Mouse (Mus musculus) lung, postnatal 0 days (tissue): ENCODE data around the gene Prrc2b. TPM values are rescaled to one million over a fixed set of nuclear protein-coding genes. Genes with fewer than 3 reads are reported as not detected.

Experiments used
- ATAC-seq: fragments of 200-750 bp; cut with Nextera tagmentation; 2 replicates; pipeline ENCODE4 v1.8.0; 2017; ENCODE audit warnings: moderate library complexity
- DNase-seq: peaks from one replicate; pipeline ENCODE4 v3.0.0-alpha.2; 2016; ENCODE audit warnings: low spot score
- H3K27ac ChIP-seq: fragments of 300-500 bp; sonication (generic); 2 replicates; pipeline ENCODE4 v1.5.1; 2014; ENCODE audit warnings: antibody characterized with exemption, mild to moderate bottlenecking, low read length, mixed read lengths
- H3K27me3 ChIP-seq: fragments of 300-500 bp; sonication (generic); replicated peaks from 2 replicates; pipeline ENCODE4 v1.6.1; 2014; ENCODE audit warnings: low read length, mixed read lengths; ENCODE audit not compliant: insufficient read depth
- H3K36me3 ChIP-seq: fragments of 300-500 bp; sonication (generic); 2 replicates; pipeline ENCODE4 v1.6.1; 2014; ENCODE audit warnings: low read length, mixed read lengths; ENCODE audit not compliant: insufficient read depth
- H3K4me1 ChIP-seq: fragments of 300-500 bp; sonication (generic); 2 replicates; pipeline ENCODE4 v1.6.1; 2014; ENCODE audit warnings: antibody characterized with exemption, low read depth, low read length, mixed read lengths; ENCODE audit not compliant: insufficient read depth
- H3K4me2 ChIP-seq: fragments of 300-500 bp; sonication (generic); replicated peaks from 2 replicates; pipeline ENCODE4 v1.6.1; 2014; ENCODE audit warnings: low read depth, mild to moderate bottlenecking, low read length, moderate library complexity, mixed read lengths
- H3K4me3 ChIP-seq: fragments of 300-500 bp; sonication (generic); 2 replicates; pipeline ENCODE4 v1.5.1; 2014; ENCODE audit warnings: low read depth, low read length
- H3K9ac ChIP-seq: fragments of 300-500 bp; sonication (generic); replicated peaks from 2 replicates; pipeline ENCODE4 v1.6.1; 2014; ENCODE audit warnings: low read depth, mild to moderate bottlenecking
- H3K9me3 ChIP-seq: fragments of 300-500 bp; sonication (generic); 2 replicates; pipeline ENCODE4 v1.6.1; 2016; ENCODE audit warnings: low read length, mixed read lengths
- CTCF ChIP-seq: IDR thresholded peaks from 2 replicates; pipeline ENCODE4 v1.5.1; 2016; ENCODE audit warnings: antibody characterized with exemption, mild to moderate bottlenecking
- EP300 ChIP-seq: IDR thresholded peaks from 2 replicates; pipeline ENCODE4 v1.6.1; 2016; ENCODE audit warnings: antibody characterized with exemption, mild to moderate bottlenecking, control low read depth
- WGBS: fragments of 180-500 bp; shearing (Covaris S2); extraction: QIAGEN DNeasy Blood & Tissue Kit; methylation state at CpG from one replicate; pipeline ENCODE4 v1.1.7; 2014; 5-methylcytosine and 5-hydroxymethylcytosine counted together
- polyA plus RNA-seq: library from polyadenylated mRNA; unstranded; fragments of >200 nt; fragmentation: Nextera tagmentation; extraction: Ambion mirVana; gene quantifications from 2 replicates; pipeline ENCODE4 v1.2.1, GENCODE M21; 2015

Gene Prrc2b
- polyA plus RNA-seq, 1 experiment from 2014 or later: 21.2 TPM

DNA sequence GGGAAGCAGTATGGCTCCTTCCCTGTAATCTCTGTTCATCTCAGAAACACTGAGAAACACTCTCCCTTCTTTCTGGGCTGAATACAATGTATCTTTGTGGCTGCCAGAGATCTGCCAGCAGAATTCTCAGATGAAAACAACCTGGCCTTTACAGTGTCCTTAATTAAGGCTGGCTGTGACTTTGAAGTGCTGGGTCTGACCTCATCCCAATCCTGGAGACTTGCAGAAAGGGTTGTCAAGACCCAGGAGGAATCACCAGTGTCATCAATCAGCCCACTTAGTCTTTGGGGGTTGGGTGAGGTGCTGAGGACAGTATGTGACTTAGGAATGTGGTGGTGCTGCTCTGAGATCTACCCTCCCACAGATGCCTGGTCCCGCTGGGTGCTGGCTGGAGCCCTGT, 102.5 kb downstream of the Prrc2b start:
- WGBS: 79% methylated on average over 1 of the region's 1 CpGs
- no peak overlapping the region for H3K27ac ChIP-seq
- no peak for TF ChIP-seq CTCF
- no peak for TF ChIP-seq EP300
- no peaks in the 10 kb centered on the region; the same call in 1 of the 2 replicates for H3K4me1 ChIP-seq
- H3K9me3 ChIP-seq: no peaks in the 10 kb centered on the region
- ATAC-seq (peak; percentile 23), DNase-seq (peak; percentile 65)
- H3K27me3 ChIP-seq: no peaks in the 10 kb centered on the region
- H3K4me2 ChIP-seq: no peak overlapping the region
- no peak overlapping the region for H3K4me3 ChIP-seq
- no peak overlapping the region for H3K9ac ChIP-seq
- H3K36me3 ChIP-seq: peaks cover 5% of the 10 kb centered on the region; the same call in 1 of the 2 replicates

DNA sequence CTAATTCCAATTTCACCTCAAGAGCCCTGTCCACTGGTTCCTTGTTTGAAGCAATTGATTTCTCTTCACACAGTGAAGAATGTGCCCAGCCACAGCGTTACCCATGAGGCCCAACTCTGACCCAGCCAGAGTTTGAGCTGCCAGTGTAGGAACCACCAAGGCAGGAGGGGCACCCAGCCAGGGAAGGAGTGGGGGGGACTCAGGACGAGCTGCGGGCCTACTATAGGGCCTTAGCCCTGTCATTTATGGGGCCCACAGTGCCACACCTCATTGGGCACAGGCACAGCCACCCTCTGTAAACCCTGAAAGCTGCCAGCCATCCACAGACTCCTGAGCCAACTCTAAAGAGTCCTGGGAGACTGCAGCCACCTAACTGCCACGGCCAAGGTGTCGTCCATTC, 103.7 kb downstream of the Prrc2b start:
- Histone ChIP-seq H3K4me2 (no peak overlapping the region), H3K36me3 (peaks cover 5% of the 10 kb centered on the region; the same call in 1 of the 2 replicates), H3K4me1 (peaks cover 6% of the 10 kb centered on the region; the same call in 1 of the 2 replicates), H3K9me3 (no peaks in the 10 kb centered on the region), H3K9ac (no peak overlapping the region), H3K4me3 (no peak overlapping the region), H3K27me3 (no peaks in the 10 kb centered on the region), H3K27ac (no peak overlapping the region)
- DNase-seq (no peak), ATAC-seq (no peak)
- TF ChIP-seq CTCF (no peak), EP300 (no peak)
- whole genome bisulfite sequencing: 86% methylated on average over 5 of the region's 5 CpGs

- H3K4me2 ChIP-seq: no peak overlapping the region
- no peaks in the 10 kb centered on the region for H3K27me3 ChIP-seq
- DNase-seq: no peak
- H3K4me3 ChIP-seq: no peak overlapping the region
- H3K9ac ChIP-seq: no peak overlapping the region
- H3K4me1 ChIP-seq: peaks cover 9% of the 10 kb centered on the region; the same call in 1 of the 2 replicates
- ATAC-seq: no peak
- H3K36me3 ChIP-seq: peaks cover 5% of the 10 kb centered on the region; the same call in 1 of the 2 replicates
- H3K27ac ChIP-seq: no peak overlapping the region
- no peaks in the 10 kb centered on the region for H3K9me3 ChIP-seq
- WGBS: 82% methylated on average over 11 of the region's 11 CpGs
- TF ChIP-seq CTCF (no peak), EP300 (no peak)
Observed at GRCm38 (mm10) chr2:32256273-32256672, 105.4 kb downstream of the Prrc2b start.

- Histone ChIP-seq H3K36me3 (no peaks in the 10 kb centered on the region; the same call in 1 of the 2 replicates), H3K27ac (no peak overlapping the region), H3K9ac (peak overlapping the region; percentile 77), H3K27me3 (no peaks in the 10 kb centered on the region), H3K4me1 (peaks cover 9% of the 10 kb centered on the region; the same call in 1 of the 2 replicates), H3K9me3 (no peaks in the 10 kb centered on the region), H3K4me2 (peak overlapping the region; percentile 76), H3K4me3 (peak overlapping the region; percentile 80)
- ATAC-seq (no peak), DNase-seq (no peak)
- WGBS: 46% methylated on average over 6 of the region's 6 CpGs
- TF ChIP-seq EP300 (no peak), CTCF (no peak)
Observed at GRCm38 (mm10) chr2:32258887-32259533, 108.1 kb downstream of the Prrc2b start.

GRCm38 (mm10) chr2:32259657-32260417, 109.0 kb downstream of the Prrc2b start, which contains the start of gene Uck1:
Gene Uck1, minus strand, starts transcription at chr2:32260159.
- ATAC-seq (peak; percentile 97), DNase-seq (peak; percentile 95)
- Histone ChIP-seq H3K27me3 (no peaks in the 10 kb centered on the region), H3K36me3 (no peaks in the 10 kb centered on the region; the same call in 1 of the 2 replicates), H3K27ac (peak within 1 kb of the TSS; percentile 65), H3K4me2 (peak within 1 kb of the TSS; percentile 76), H3K9me3 (no peaks in the 10 kb centered on the region), H3K4me1 (peaks cover 9% of the 10 kb centered on the region; the same call in 1 of the 2 replicates), H3K9ac (peak within 1 kb of the TSS; percentile 77), H3K4me3 (peak within 1 kb of the TSS; percentile 80)
- under 1% methylated on average over 59 of the region's 59 CpGs for WGBS
- TF ChIP-seq CTCF: no peak; the same call in 1 of the 2 replicates
- TF ChIP-seq EP300: no peak

- no peaks in the 10 kb centered on the region for H3K9me3 ChIP-seq
- no peaks in the 10 kb centered on the region for H3K27me3 ChIP-seq
- DNase-seq (peak; percentile 61), ATAC-seq (no peak)
- peaks cover 9% of the 10 kb centered on the region; the same call in 1 of the 2 replicates for H3K4me1 ChIP-seq
- no peak overlapping the region for H3K4me3 ChIP-seq
- no peak overlapping the region for H3K4me2 ChIP-seq
- no peaks in the 10 kb centered on the region; the same call in 1 of the 2 replicates for H3K36me3 ChIP-seq
- H3K27ac ChIP-seq: no peak overlapping the region
- H3K9ac ChIP-seq: no peak overlapping the region
- 19% methylated on average over 4 of the region's 4 CpGs for WGBS
- no peak for TF ChIP-seq EP300
- peak; percentile 65 for TF ChIP-seq CTCF
Observed at GRCm38 (mm10) chr2:32260635-32261034, 109.8 kb downstream of the Prrc2b start.
